Mouse (Mus musculus): ENCODE measurements around the gene Syt11. TPM values are rescaled to one million over a fixed set of nuclear protein-coding genes. Genes with fewer than 3 reads are reported as not detected.

Syt11 gene
- polyA plus RNA-seq, 1 experiment from 2014 or later = 1.3 TPM

DNA sequence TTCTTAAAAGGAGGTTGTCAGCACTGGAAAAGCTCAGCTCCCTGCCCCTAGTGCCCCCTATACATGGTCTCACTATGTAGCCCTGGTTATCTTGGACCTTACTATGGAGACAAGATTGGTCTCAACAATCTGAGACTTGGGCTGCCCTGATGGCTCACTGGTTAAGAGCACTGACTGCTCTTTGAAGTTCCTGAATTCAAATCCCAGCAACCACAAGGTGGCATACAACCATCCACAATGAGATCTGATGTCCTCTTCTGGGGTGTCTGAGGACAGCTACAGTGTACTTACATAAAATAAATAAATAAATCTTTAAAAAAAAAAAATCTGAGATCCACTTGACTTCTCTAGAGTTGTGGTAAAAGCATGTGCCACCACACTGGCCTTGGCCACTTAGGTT, 79.4 kb downstream of the Syt11 start:
- no peak overlapping the region for H3K4me3 ChIP-seq (replicated peaks)
- H3K4me1 ChIP-seq (replicated peaks) = no peaks in the 10 kb centered on the region
- H3K9me3 ChIP-seq (replicated peaks) = no peaks in the 10 kb centered on the region
- H3K36me3 ChIP-seq (replicated peaks) = peaks cover 97% of the 10 kb centered on the region
- no peak for ATAC-seq (ENCODE audit: insufficient read depth)
- no peak overlapping the region for H3K9ac ChIP-seq
- H3K27ac ChIP-seq (replicated peaks) = no peak overlapping the region
- H3K27me3 ChIP-seq = no peaks in the 10 kb centered on the region
- no peak overlapping the region for H3K4me2 ChIP-seq

Other genes starting within 250 kb of the Syt11 start
- 0.60 and 0.67 TPM in 2 replicates for gene Mex3a, start 242.8 kb downstream of the Syt11 start, polyA plus RNA-seq (2015; fragmentation: Nextera tagmentation; extraction: Ambion mirVana)
- gene Rab25, start 226.9 kb downstream of the Syt11 start, polyA plus RNA-seq (2015; fragmentation: Nextera tagmentation; extraction: Ambion mirVana) = 0.53 TPM in 1 of 2 replicates, not detected in the other
- 104 and 112 TPM in 2 replicates for gene Lamtor2, start 222.1 kb downstream of the Syt11 start, polyA plus RNA-seq (2015; fragmentation: Nextera tagmentation; extraction: Ambion mirVana)
- 19.8 and 20.4 TPM in 2 replicates for gene Ubqln4, start 221.4 kb downstream of the Syt11 start, polyA plus RNA-seq (2015; fragmentation: Nextera tagmentation; extraction: Ambion mirVana)
- 190 and 206 TPM in 2 replicates for gene Ssr2, start 199.3 kb downstream of the Syt11 start, polyA plus RNA-seq (2015; fragmentation: Nextera tagmentation; extraction: Ambion mirVana)
- gene Arhgef2, start 169.2 kb downstream of the Syt11 start, polyA plus RNA-seq (2015; fragmentation: Nextera tagmentation; extraction: Ambion mirVana) = 14.4 and 15.0 TPM in 2 replicates
- gene Rxfp4, start 122.0 kb downstream of the Syt11 start, polyA plus RNA-seq (2015; fragmentation: Nextera tagmentation; extraction: Ambion mirVana) = not detected in 2 replicates
- gene Khdc4, start 89.4 kb downstream of the Syt11 start, polyA plus RNA-seq (2015; fragmentation: Nextera tagmentation; extraction: Ambion mirVana) = 23.9 and 26.6 TPM in 2 replicates
- 32.3 and 34.8 TPM in 2 replicates for gene Rit1, start 58.3 kb downstream of the Syt11 start, polyA plus RNA-seq (2015; fragmentation: Nextera tagmentation; extraction: Ambion mirVana)
- 2.7 and 3.3 TPM in 2 replicates for gene Gon4l, start 60.1 kb upstream of the Syt11 start, polyA plus RNA-seq (2015; fragmentation: Nextera tagmentation; extraction: Ambion mirVana)
- 12.0 and 12.9 TPM in 2 replicates for gene Msto1, start 138.8 kb upstream of the Syt11 start, polyA plus RNA-seq (2015; fragmentation: Nextera tagmentation; extraction: Ambion mirVana)
- 4.8 and 5.2 TPM in 2 replicates for gene Ash1l, start 175.5 kb upstream of the Syt11 start, polyA plus RNA-seq (2015; fragmentation: Nextera tagmentation; extraction: Ambion mirVana)
- 84.3 and 88.9 TPM in 2 replicates for gene Dap3, start 176.0 kb upstream of the Syt11 start, polyA plus RNA-seq (2015; fragmentation: Nextera tagmentation; extraction: Ambion mirVana)